Mouse (Mus musculus): ENCODE data around the gene Tcp1.
A peak's percentile ranks its signal among the peaks of the same experiment; 100 is the strongest.
"Not testable (repeated sequence)": the region's sequence is repeated elsewhere in the genome, so short reads cannot be mapped to it uniquely, and the experiment has no call there.

Tcp1 gene

GRCm38 (mm10) chr17:12915488-12915880 is at the start of gene Tcp1:
Gene Tcp1 (plus strand): TSS chr17:12915701.
- peak; percentile 6 for DNase-seq (ENCODE audit: low read depth, low spot score)
- peaks cover 19% of the 10 kb centered on the region for H3K36me3 ChIP-seq (ENCODE audit: control insufficient read depth, insufficient read depth, low read length, poor library complexity, severe bottlenecking)
- H3K27me3 ChIP-seq (ENCODE audit: control insufficient read depth, insufficient read depth, low read length, poor library complexity, severe bottlenecking) = no peaks in the 10 kb centered on the region

DNA sequence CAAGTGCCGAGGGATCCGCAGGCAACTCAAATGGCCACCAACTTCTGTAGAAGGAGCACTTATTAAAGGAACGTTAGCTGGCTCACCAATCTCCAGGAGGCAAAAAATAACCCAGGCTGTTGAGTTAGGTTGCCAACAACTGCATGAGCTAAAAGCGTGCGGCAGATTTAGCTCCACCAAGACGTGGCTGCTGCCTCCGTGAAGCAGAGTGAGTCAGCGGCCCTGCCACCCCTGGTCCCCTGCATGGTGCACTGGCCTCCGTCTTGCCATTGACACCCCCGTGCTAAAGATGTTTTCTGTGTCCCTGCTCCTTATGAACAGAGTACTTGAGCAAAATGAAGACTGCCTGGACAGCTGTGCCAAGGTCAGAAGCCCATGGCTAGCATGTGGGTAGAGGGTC is 48.6 kb upstream of the Tcp1 start:
- no peaks in the 10 kb centered on the region for H3K36me3 ChIP-seq (ENCODE audit: control insufficient read depth, insufficient read depth, low read length, poor library complexity, severe bottlenecking)
- H3K27me3 ChIP-seq (ENCODE audit: control insufficient read depth, insufficient read depth, low read length, poor library complexity, severe bottlenecking) = no peaks in the 10 kb centered on the region
- no peak for DNase-seq (ENCODE audit: low read depth, low spot score)

DNA sequence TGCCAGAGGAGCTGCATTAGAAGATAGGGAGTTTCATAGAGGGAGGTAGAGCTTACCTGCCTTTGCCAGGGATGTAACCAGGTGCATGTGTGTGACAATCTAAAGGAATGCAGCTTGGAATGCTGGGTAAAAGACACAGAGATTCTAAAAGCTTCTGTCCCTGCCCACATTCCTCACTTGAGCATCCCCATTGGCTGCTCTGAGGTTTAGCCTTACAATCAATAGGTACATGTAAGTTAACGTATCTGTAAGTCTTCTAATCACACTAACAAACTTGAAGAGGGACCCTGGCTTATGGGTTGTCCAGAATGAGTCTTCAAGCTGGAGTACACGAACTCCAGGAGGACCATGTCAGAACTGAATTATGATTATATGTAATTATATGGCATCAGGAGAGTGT is 47.5 kb upstream of the Tcp1 start, which contains the start of gene Mas1:
Gene Mas1 (minus strand): TSS at position 101 of the 400 bp plus-strand sequence.
- no peak for DNase-seq (ENCODE audit: low read depth, low spot score)
- Histone ChIP-seq H3K36me3 (ENCODE audit: control insufficient read depth, insufficient read depth, low read length, poor library complexity, severe bottlenecking) (no peaks in the 10 kb centered on the region), H3K27me3 (ENCODE audit: control insufficient read depth, insufficient read depth, low read length, poor library complexity, severe bottlenecking) (no peaks in the 10 kb centered on the region)

GRCm38 (mm10) chr17:12868640-12869039 is 46.9 kb upstream of the Tcp1 start:
- no peaks in the 10 kb centered on the region for H3K27me3 ChIP-seq (ENCODE audit: control insufficient read depth, insufficient read depth, low read length, poor library complexity, severe bottlenecking)
- no peak for DNase-seq (ENCODE audit: low read depth, low spot score)

DNA sequence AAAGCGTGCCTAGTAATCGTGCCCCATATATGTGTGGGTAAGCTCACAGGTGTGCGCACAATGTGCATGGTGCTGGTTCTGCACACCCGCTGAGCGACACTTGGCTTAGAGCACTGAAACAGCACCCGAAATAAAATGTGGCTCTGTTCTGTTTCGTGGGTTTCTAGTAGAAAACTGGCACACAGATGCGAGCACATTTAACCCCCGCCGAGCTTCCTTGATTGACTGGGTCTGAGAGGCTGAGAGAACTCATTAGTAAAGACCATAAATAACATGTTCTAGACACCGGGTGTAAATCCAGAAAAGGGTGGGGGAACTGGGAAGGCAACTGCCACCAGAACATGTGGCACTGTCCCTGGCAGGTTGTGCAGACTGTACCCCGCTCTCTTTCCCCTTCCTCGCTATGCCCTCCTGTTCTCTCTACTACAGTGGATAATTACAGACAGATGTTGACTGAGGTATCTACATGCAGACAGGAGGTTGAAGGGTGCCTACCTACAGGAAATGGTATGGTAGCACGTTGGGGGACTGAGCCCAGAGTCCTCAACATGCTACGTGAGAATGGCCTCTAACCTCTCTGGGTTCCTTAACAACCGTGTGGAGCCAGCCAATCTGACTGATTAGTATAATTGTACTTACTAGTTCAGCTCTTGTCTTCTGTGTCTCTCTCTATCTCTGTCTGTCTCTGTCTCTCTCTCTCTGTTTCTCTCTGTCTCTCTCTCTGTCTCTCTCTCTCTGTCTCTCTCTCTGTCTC is 43.0 kb upstream of the Tcp1 start:
- no peaks in the 10 kb centered on the region for H3K27me3 ChIP-seq (ENCODE audit: control insufficient read depth, insufficient read depth, low read length, poor library complexity, severe bottlenecking)
- DNase-seq (ENCODE audit: low read depth, low spot score) = no peak
- no peaks in the 10 kb centered on the region for H3K36me3 ChIP-seq (ENCODE audit: control insufficient read depth, insufficient read depth, low read length, poor library complexity, severe bottlenecking)

More at GRCm38 (mm10) chr17:12868640-12869039, 46.9 kb upstream of the Tcp1 start:
- no peaks in the 10 kb centered on the region for H3K36me3 ChIP-seq (ENCODE audit: control insufficient read depth, insufficient read depth, low read length, poor library complexity, severe bottlenecking)

- DNase-seq (ENCODE audit: low read depth, low spot score) = no peak
- no peaks in the 10 kb centered on the region for H3K36me3 ChIP-seq (ENCODE audit: control insufficient read depth, insufficient read depth, low read length, poor library complexity, severe bottlenecking)
- no peaks in the 10 kb centered on the region for H3K27me3 ChIP-seq (ENCODE audit: control insufficient read depth, insufficient read depth, low read length, poor library complexity, severe bottlenecking)
These were observed 39.8 kb upstream of the Tcp1 start, which contains the start of gene Mrgprh for GRCm38 (mm10) chr17:12875734-12876133. Gene Mrgprh (plus strand): TSS chr17:12876034.

- Histone ChIP-seq H3K36me3 (ENCODE audit: control insufficient read depth, insufficient read depth, low read length, poor library complexity, severe bottlenecking) (no peaks in the 10 kb centered on the region), H3K27me3 (ENCODE audit: control insufficient read depth, insufficient read depth, low read length, poor library complexity, severe bottlenecking) (no peaks in the 10 kb centered on the region)
- peak; percentile 84 for DNase-seq (ENCODE audit: low read depth, low spot score)
These were observed 35.3 kb upstream of the Tcp1 start for GRCm38 (mm10) chr17:12880178-12880577.

GRCm38 (mm10) chr17:12881216-12881615 is 34.3 kb upstream of the Tcp1 start:
- Histone ChIP-seq H3K36me3 (ENCODE audit: control insufficient read depth, insufficient read depth, low read length, poor library complexity, severe bottlenecking) (no peaks in the 10 kb centered on the region), H3K27me3 (ENCODE audit: control insufficient read depth, insufficient read depth, low read length, poor library complexity, severe bottlenecking) (no peaks in the 10 kb centered on the region)
- no peak for DNase-seq (ENCODE audit: low read depth, low spot score)

DNA sequence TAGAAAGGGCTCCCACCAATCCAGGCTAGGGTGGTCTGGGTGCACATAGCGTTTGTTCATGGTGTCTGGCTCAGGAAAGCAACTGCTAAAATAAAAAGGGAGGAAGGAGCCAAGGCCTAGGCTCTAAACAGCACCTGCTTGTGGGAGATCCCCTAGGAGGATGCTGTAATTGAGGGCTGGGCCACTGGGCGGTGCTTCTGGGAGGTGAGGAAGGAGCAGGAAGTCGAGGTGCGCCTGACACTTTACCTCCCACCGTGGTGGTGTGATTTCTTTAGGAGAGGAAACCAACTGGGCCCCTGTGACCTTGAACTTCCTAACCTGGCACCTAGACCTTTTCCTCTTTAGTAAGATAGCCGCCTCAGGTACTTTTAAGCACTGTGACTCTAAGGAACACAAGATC is 28.9 kb upstream of the Tcp1 start:
- no peaks in the 10 kb centered on the region for H3K36me3 ChIP-seq (ENCODE audit: control insufficient read depth, insufficient read depth, low read length, poor library complexity, severe bottlenecking)
- peak; percentile 42 for DNase-seq (ENCODE audit: low read depth, low spot score)
- H3K27me3 ChIP-seq (ENCODE audit: control insufficient read depth, insufficient read depth, low read length, poor library complexity, severe bottlenecking) = no peaks in the 10 kb centered on the region

GRCm38 (mm10) chr17:12887021-12887775 is 28.3 kb upstream of the Tcp1 start:
- H3K36me3 ChIP-seq (ENCODE audit: control insufficient read depth, insufficient read depth, low read length, poor library complexity, severe bottlenecking) = no peaks in the 10 kb centered on the region
- no peaks in the 10 kb centered on the region for H3K27me3 ChIP-seq (ENCODE audit: control insufficient read depth, insufficient read depth, low read length, poor library complexity, severe bottlenecking)
- no peak for DNase-seq (ENCODE audit: low read depth, low spot score)

DNA sequence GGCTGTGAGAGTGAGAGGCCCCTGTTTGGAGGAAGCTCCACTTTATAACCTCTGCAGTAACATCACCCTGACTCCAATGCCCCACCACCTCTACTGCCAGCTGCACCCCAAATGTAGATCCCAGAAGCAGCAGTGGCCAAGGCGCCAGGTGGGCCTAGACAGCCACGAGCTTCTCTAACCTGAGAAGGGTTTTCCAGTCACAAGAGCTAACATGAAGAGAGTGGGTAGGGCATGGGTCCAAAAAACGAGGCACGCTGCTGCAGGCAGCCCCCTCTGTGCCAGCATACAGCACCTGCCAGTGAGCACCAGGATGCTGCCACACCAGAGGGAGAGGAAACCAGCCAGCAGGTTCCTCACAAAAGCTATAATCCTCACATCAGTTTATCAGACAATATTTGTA is 24.4 kb upstream of the Tcp1 start:
- DNase-seq (ENCODE audit: low read depth, low spot score) = no peak

DNA sequence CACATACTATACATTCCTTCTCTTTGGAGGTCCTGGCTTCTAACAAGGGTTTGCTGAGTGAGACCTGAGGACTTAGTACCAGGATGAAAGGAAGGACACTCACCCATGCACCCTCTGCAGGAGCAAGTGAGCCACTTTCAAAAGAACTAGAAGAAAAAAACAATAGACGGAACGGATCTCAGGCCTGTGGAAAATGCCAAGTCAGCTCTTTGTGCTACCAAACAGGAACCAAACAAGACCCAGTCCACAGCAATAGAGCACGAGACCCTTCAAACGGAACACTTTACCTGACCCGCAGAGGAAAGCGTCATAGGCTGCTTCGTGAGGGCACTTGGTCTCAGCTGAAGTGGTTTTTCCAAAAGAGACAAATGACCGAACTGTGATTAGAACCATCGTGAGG is 23.5 kb upstream of the Tcp1 start:
- no peak for DNase-seq (ENCODE audit: low read depth, low spot score)
- Histone ChIP-seq H3K27me3 (ENCODE audit: control insufficient read depth, insufficient read depth, low read length, poor library complexity, severe bottlenecking) (no peaks in the 10 kb centered on the region), H3K36me3 (ENCODE audit: control insufficient read depth, insufficient read depth, low read length, poor library complexity, severe bottlenecking) (no peaks in the 10 kb centered on the region)

More for the DNA sequence above, 24.4 kb upstream of the Tcp1 start:
- H3K36me3 ChIP-seq (ENCODE audit: control insufficient read depth, insufficient read depth, low read length, poor library complexity, severe bottlenecking) = no peaks in the 10 kb centered on the region
- no peaks in the 10 kb centered on the region for H3K27me3 ChIP-seq (ENCODE audit: control insufficient read depth, insufficient read depth, low read length, poor library complexity, severe bottlenecking)

- no peaks in the 10 kb centered on the region for H3K36me3 ChIP-seq (ENCODE audit: control insufficient read depth, insufficient read depth, low read length, poor library complexity, severe bottlenecking)
- no peak for DNase-seq (ENCODE audit: low read depth, low spot score)
- no peaks in the 10 kb centered on the region for H3K27me3 ChIP-seq (ENCODE audit: control insufficient read depth, insufficient read depth, low read length, poor library complexity, severe bottlenecking)
These were observed 17.8 kb upstream of the Tcp1 start for GRCm38 (mm10) chr17:12897674-12898073.

DNA sequence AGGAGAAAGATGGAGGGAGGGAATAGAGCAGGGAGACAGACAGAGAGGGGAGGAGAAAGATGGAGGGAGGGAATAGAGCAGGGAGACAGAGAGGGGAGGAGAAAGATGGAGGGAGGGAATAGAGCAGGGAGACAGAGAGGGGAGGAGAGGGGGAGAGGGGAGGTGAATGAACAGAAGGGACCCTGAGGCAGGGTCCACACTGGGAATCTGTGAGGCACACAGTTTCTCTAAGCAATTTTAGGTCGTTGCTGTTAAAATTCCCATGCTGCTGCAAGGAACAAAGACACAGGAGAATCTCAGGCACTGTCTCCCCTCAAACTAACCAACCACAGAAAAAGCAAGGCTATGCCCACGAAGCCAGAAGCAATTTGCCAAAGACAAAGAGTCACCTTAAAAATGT is 16.9 kb upstream of the Tcp1 start:
- DNase-seq (ENCODE audit: low read depth, low spot score); H3K36me3 ChIP-seq (ENCODE audit: control insufficient read depth, insufficient read depth, low read length, poor library complexity, severe bottlenecking); H3K27me3 ChIP-seq (ENCODE audit: control insufficient read depth, insufficient read depth, low read length, poor library complexity, severe bottlenecking): not testable (repeated sequence)

GRCm38 (mm10) chr17:12902291-12902690 is 13.2 kb upstream of the Tcp1 start:
- Histone ChIP-seq H3K36me3 (ENCODE audit: control insufficient read depth, insufficient read depth, low read length, poor library complexity, severe bottlenecking) (no peaks in the 10 kb centered on the region; the same call in 1 of the 2 replicates), H3K27me3 (ENCODE audit: control insufficient read depth, insufficient read depth, low read length, poor library complexity, severe bottlenecking) (no peaks in the 10 kb centered on the region)
- DNase-seq (ENCODE audit: low read depth, low spot score) = no peak

Measured in splenic B cell, adult 2 months (primary cell).